Mouse (Mus musculus): ENCODE measurements around the gene Tubb5.

Gene Tubb5

GRCm38 (mm10) chr17:35859835-35860234 lies 21.7 kb upstream of the Tubb5 start:
- DNase-seq: no peak

- DNase-seq: no peak
Measured at GRCm38 (mm10) chr17:35859371-35859770, 21.3 kb upstream of the Tubb5 start.

- no peak for DNase-seq
Measured at GRCm38 (mm10) chr17:35850974-35851373, 12.9 kb upstream of the Tubb5 start.

GRCm38 (mm10) chr17:35848112-35848511 lies 10.0 kb upstream of the Tubb5 start:
- no peak for DNase-seq

- DNase-seq: no peak
Measured at GRCm38 (mm10) chr17:35843514-35843913, 5.4 kb upstream of the Tubb5 start.

GRCm38 (mm10) chr17:35842006-35842405 lies 3.9 kb upstream of the Tubb5 start:
- peak in 1 of 2 experiments; percentile 33 for DNase-seq

GRCm38 (mm10) chr17:35841076-35841950 lies 3.2 kb upstream of the Tubb5 start, which contains the start of gene Mdc1:
Gene Mdc1, plus strand, starts transcription at chr17:35841515.
- DNase-seq: peak; percentile 97 to 99

- DNase-seq: no peak
Measured at GRCm38 (mm10) chr17:35840561-35840960, 2.5 kb upstream of the Tubb5 start.

GRCm38 (mm10) chr17:35839002-35839401 lies 896 bp upstream of the Tubb5 start:
- peak; percentile 23 to 53 for DNase-seq

GRCm38 (mm10) chr17:35838570-35838969 lies 464 bp upstream of the Tubb5 start:
- peak in 1 of 2 experiments; percentile 37 for DNase-seq

- DNase-seq: peak; percentile 78 to 82
Measured at GRCm38 (mm10) chr17:35837487-35837886, 619 bp downstream of the Tubb5 start.

- DNase-seq: peak; percentile 97
Measured at GRCm38 (mm10) chr17:35836991-35837422, 1.1 kb downstream of the Tubb5 start.

- peak; percentile 75 to 77 for DNase-seq
Measured at GRCm38 (mm10) chr17:35836178-35836965, 1.7 kb downstream of the Tubb5 start.

GRCm38 (mm10) chr17:35835424-35836140 lies 2.5 kb downstream of the Tubb5 start:
- DNase-seq: peak in 1 of 2 experiments; percentile 36

- no peak for DNase-seq
Measured at GRCm38 (mm10) chr17:35834696-35835422, 3.2 kb downstream of the Tubb5 start.

- DNase-seq: no peak
Measured at GRCm38 (mm10) chr17:35833894-35834293, 4.2 kb downstream of the Tubb5 start.

- DNase-seq: no peak
Measured at GRCm38 (mm10) chr17:35833239-35833751, 4.8 kb downstream of the Tubb5 start.

- DNase-seq: no peak
Measured at GRCm38 (mm10) chr17:35832400-35833238, 5.5 kb downstream of the Tubb5 start.

- peak; percentile 90 to 93 for DNase-seq
Measured at GRCm38 (mm10) chr17:35829737-35830136, 8.4 kb downstream of the Tubb5 start.

- no peak for DNase-seq
Measured at GRCm38 (mm10) chr17:35825109-35825850, 12.8 kb downstream of the Tubb5 start.
